Mouse (Mus musculus) liver, embryonic 15.5 days (tissue): ENCODE results near the gene Slc43a1. TPM values are rescaled to one million over a fixed set of nuclear protein-coding genes. Genes with fewer than 3 reads are reported as not detected.

Source experiments
- ATAC-seq: fragments of 200-750 bp; cut with Nextera tagmentation; 2 replicates; pipeline ENCODE4 v1.8.0; 2017; ENCODE audit warnings: moderate number of reproducible peaks, mild to moderate bottlenecking, moderate library complexity; ENCODE audit not compliant: insufficient read depth
- H3K27ac ChIP-seq: fragments of 300-500 bp; sonication (generic); replicated peaks from 2 replicates; pipeline ENCODE4 v1.5.1; 2015; ENCODE audit warnings: mild to moderate bottlenecking, inconsistent platforms
- H3K27me3 ChIP-seq: fragments of 300-500 bp; sonication (generic); 2 replicates; pipeline ENCODE4 v1.6.1; 2015; ENCODE audit warnings: mild to moderate bottlenecking, inconsistent platforms
- H3K36me3 ChIP-seq: fragments of 300-500 bp; sonication (generic); replicated peaks from 2 replicates; pipeline ENCODE4 v1.6.1; 2015; ENCODE audit warnings: moderate library complexity, mild to moderate bottlenecking, inconsistent platforms
- H3K4me1 ChIP-seq: fragments of 300-500 bp; sonication (generic); replicated peaks from 2 replicates; pipeline ENCODE4 v1.6.1; 2015; ENCODE audit warnings: inconsistent platforms
- H3K4me2 ChIP-seq: fragments of 300-500 bp; sonication (generic); 2 replicates; pipeline ENCODE4 v1.6.1; 2015; ENCODE audit warnings: moderate library complexity, mild to moderate bottlenecking, inconsistent platforms
- H3K4me3 ChIP-seq: fragments of 300-500 bp; sonication (generic); replicated peaks from 2 replicates; pipeline ENCODE4 v1.5.1; 2015; ENCODE audit warnings: mild to moderate bottlenecking, inconsistent platforms
- H3K9ac ChIP-seq: fragments of 300-500 bp; sonication (generic); 2 replicates; pipeline ENCODE4 v1.6.1; 2015; ENCODE audit warnings: moderate library complexity, mild to moderate bottlenecking, inconsistent platforms
- H3K9me3 ChIP-seq: fragments of 300-500 bp; sonication (generic); replicated peaks from 2 replicates; pipeline ENCODE4 v1.6.1; 2016; ENCODE audit warnings: inconsistent platforms
- WGBS: fragments of 180-500 bp; shearing (Covaris S2); methylation state at CpG from one replicate; pipeline ENCODE4 v1.1.7; 2015; ENCODE audit warnings: mixed read lengths; ENCODE audit not compliant: insufficient replicate concordance; 5-methylcytosine and 5-hydroxymethylcytosine counted together
- polyA plus RNA-seq: library from polyadenylated mRNA; unstranded; fragments of >200 nt; fragmentation: Nextera tagmentation; extraction: Ambion mirVana; gene quantifications from 2 replicates; pipeline ENCODE4 v1.2.1, GENCODE M21; 2015

Gene Slc43a1
- polyA plus RNA-seq, 1 experiment from 2014 or later, result 190 TPM

DNA sequence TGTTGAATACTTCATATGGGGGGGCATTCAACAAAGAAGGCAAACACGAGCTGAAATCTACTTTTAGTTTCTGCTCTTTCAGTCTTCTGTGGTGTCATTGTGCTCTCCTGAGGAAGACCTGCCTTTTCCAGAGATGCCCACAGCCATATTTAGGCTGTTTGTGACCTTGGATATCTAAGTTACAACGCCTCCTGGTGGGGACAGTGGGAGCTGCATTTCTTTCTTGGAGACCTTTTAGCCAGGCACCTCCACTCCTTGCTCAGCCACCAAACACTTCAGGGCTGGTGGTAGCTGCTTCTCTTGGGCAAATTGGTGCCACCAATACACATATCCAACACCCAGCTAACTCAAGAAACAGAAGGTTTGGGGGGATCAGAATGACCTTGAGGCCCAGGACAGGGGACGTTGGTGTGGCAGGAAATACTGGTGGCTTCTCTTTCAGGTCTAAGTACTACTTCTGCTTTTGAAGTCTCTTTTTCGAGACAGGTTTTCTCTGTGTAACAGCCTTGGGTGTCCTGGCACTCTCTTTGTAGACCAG is 32.0 kb downstream of the Slc43a1 start:
- Histone ChIP-seq H3K27me3 (peaks cover 100% of the 10 kb centered on the region), H3K4me1 (peaks cover 34% of the 10 kb centered on the region), H3K4me2 (no peak overlapping the region), H3K36me3 (no peaks in the 10 kb centered on the region), H3K4me3 (no peak overlapping the region), H3K27ac (no peak overlapping the region), H3K9ac (no peak overlapping the region), H3K9me3 (no peaks in the 10 kb centered on the region)
- WGBS, result 25% methylated on average over 4 of the region's 4 CpGs
- no peak for ATAC-seq

DNA sequence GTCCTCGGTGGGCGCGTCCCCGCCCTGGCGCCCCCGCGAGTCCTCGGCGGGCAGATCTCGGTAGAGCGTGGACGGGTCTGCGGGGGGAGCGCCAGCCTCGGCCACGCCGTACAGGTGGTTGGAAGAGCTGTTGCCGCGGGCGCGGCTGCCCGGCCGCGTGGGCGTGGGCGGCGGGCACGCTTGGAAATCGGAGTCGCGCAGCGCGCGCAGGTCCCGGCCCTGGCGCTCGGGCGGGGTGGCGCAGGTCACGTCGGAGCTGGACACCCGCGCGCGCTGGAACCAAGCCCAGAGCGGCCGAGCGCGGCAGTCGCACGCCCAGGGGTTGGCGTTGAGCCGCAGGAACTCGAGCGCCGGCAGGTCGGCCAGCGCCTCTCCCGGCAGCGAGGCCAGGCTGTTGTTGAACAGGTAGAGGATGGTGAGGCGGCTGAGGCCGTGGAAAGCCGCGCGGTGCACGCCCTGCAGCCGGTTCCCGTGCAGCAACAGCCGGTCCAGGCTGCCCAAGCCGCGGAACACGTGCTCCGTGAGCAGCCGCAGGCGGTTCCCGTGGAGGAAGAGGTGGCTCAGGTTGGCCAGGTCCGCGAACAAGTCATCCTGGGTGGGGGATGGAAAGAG is 33.6 kb downstream of the Slc43a1 start:
- peaks cover 100% of the 10 kb centered on the region for H3K27me3 ChIP-seq
- peaks cover 24% of the 10 kb centered on the region for H3K4me1 ChIP-seq
- H3K4me3 ChIP-seq, result peak overlapping the region; percentile 41
- H3K9me3 ChIP-seq, result no peaks in the 10 kb centered on the region
- no peak overlapping the region for H3K9ac ChIP-seq
- no peak for ATAC-seq
- 1% methylated on average over 78 of the region's 78 CpGs for WGBS
- peak overlapping the region; percentile 63 for H3K4me2 ChIP-seq
- no peaks in the 10 kb centered on the region for H3K36me3 ChIP-seq
- H3K27ac ChIP-seq, result no peak overlapping the region

DNA sequence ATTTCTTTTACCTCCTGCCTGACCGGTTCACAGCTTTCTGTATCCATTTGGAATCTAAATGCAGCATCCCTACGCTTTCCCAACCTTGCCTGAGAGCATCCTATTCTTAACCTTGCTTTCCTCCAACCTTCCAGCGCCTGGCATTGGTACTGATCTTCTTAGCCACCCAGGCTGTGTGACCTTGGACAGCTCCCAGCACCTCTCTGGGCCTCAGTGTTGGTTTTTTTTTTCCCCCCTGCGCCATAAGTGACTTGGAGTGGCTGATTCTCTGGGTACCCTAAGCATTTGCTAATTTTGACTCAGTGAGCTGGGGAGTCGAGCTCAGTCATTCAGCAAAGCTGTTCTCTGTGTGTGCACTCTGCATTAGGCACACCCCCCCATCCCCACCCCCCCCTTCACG is 37.2 kb downstream of the Slc43a1 start:
- Histone ChIP-seq H3K4me1 (peaks cover 12% of the 10 kb centered on the region), H3K27me3 (peaks cover 100% of the 10 kb centered on the region), H3K9me3 (no peaks in the 10 kb centered on the region), H3K27ac (no peak overlapping the region), H3K4me2 (no peak overlapping the region), H3K9ac (no peak overlapping the region), H3K36me3 (no peaks in the 10 kb centered on the region), H3K4me3 (no peak overlapping the region)
- ATAC-seq, result no peak
- 30% methylated on average over 6 of the region's 6 CpGs for WGBS

DNA sequence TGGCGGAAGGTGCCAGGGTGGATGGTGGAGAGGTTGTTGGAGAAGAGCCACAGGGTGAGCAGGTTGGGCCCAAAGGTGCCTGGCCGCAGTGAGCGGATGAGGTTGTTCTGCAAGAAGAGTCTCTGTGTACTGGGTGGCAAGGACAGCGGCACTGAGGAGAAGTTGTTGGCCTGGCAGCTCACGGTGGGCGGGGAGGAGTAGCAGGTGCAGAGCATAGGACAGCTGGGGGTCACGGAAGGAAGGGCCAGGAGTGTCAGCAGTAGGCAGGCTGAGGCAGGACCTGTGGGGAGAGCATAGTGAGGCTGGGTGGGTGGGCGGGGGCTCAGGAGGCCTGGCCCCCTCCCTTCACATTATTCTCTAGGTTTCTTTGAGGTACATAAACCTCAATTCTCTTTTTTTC is 41.9 kb downstream of the Slc43a1 start:
- no peaks in the 10 kb centered on the region for H3K36me3 ChIP-seq
- no peaks in the 10 kb centered on the region for H3K9me3 ChIP-seq
- H3K27me3 ChIP-seq, result peaks cover 100% of the 10 kb centered on the region
- 64% methylated on average over 8 of the region's 8 CpGs for WGBS
- H3K4me2 ChIP-seq, result no peak overlapping the region
- ATAC-seq, result no peak
- H3K4me3 ChIP-seq, result no peak overlapping the region
- no peak overlapping the region for H3K9ac ChIP-seq
- H3K4me1 ChIP-seq, result peaks cover 9% of the 10 kb centered on the region; the same call in 1 of the 2 replicates
- no peak overlapping the region for H3K27ac ChIP-seq

DNA sequence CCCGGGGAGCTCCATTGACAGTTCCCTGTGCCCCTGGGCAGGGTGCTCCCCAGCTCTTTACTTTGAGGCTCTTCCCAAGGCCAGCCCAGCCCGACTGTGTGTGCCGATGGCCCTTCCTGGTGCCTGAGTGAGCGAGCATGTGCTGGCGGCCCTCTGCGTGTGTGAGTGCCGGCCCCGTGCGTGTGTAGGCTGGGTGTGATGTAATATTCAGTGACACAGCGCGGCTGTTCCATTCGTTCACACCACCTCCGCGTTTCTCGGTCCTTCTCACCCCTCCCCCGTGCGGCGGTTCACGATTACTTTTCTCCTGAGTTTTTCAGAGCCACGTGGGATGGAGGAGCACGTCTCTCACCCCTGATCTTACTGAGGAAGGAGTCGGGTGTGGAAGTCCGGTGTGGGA is 44.0 kb downstream of the Slc43a1 start:
- no peak; the same call in 1 of the 2 replicates for ATAC-seq
- Histone ChIP-seq H3K4me1 (peaks cover 25% of the 10 kb centered on the region), H3K4me2 (peak overlapping the region; percentile 37), H3K27me3 (peaks cover 100% of the 10 kb centered on the region), H3K9ac (no peak overlapping the region), H3K9me3 (no peaks in the 10 kb centered on the region), H3K27ac (no peak overlapping the region), H3K4me3 (no peak overlapping the region), H3K36me3 (no peaks in the 10 kb centered on the region)
- 4% methylated on average over 23 of the region's 23 CpGs for WGBS

DNA sequence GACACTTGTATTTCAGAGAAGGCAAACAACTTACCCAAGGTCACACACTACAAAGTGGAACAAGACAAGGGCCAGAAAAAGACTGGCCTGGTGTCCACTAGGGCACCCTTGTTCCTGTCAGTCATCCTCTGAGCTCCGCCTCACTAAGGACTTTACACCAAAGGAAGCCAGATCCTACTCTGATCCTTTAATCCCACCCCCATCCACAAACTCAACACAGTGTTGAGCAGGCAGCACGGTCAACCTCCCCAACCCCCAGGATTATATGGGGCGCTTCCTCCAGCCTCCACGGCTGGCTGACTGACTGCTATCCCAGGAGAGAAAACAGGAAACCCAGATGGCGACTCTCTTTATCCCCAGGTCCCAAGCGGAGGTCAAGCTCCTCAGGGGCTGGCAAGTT is 44.4 kb downstream of the Slc43a1 start:
- Histone ChIP-seq H3K4me3 (no peak overlapping the region), H3K36me3 (no peaks in the 10 kb centered on the region), H3K4me2 (peak overlapping the region; percentile 37), H3K27me3 (peaks cover 100% of the 10 kb centered on the region), H3K9ac (no peak overlapping the region), H3K9me3 (no peaks in the 10 kb centered on the region), H3K4me1 (peaks cover 30% of the 10 kb centered on the region), H3K27ac (no peak overlapping the region)
- 9% methylated on average over 6 of the region's 6 CpGs for WGBS
- ATAC-seq, result no peak

DNA sequence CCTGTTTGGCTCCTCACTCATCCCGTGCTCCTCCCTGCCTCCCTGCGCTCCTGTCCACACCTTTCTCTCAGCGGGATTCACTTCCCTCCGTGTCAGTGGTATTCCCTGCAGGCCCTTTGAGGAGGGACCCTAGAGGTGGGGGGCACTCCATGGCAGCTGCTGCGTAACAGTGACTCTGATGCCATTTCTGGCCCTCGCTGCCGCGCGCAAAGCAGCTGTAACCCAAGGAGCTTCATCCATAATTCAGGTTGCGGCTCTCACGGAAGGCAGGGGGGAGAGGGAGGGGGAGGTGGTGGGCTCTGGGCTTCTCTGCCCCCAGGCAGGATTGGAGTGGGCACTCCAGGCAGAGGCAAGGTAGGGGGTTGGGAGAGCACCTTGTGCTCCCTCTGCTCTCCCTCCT is 44.9 kb downstream of the Slc43a1 start:
- peak overlapping the region; percentile 37; the same call in 1 of the 2 replicates for H3K4me2 ChIP-seq
- peaks cover 100% of the 10 kb centered on the region for H3K27me3 ChIP-seq
- H3K4me3 ChIP-seq, result no peak overlapping the region
- no peaks in the 10 kb centered on the region for H3K36me3 ChIP-seq
- 10% methylated on average over 11 of the region's 11 CpGs for WGBS
- no peak for ATAC-seq
- no peak overlapping the region for H3K9ac ChIP-seq
- H3K4me1 ChIP-seq, result peaks cover 32% of the 10 kb centered on the region
- no peak overlapping the region for H3K27ac ChIP-seq
- no peaks in the 10 kb centered on the region for H3K9me3 ChIP-seq

DNA sequence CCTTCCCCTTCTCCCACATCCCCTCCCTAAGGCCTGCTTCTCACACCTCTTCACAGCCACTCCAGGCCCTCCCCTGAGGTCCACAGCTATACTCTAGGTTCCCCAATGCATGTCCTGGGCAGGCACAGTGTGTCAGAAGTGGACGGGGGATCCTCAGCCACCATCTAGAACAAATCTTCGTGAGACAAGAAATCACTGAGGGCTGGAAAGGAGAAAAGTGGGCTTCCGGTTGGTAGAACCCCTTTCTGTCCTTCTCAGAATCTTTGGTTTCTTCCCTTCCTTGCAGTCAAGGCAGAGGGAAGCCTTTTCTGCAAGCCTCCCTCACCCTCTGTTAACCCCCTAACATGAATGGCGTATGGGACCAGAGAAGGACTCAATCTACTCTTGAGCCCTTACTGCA is 45.3 kb downstream of the Slc43a1 start:
- no peak overlapping the region for H3K4me2 ChIP-seq

DNA sequence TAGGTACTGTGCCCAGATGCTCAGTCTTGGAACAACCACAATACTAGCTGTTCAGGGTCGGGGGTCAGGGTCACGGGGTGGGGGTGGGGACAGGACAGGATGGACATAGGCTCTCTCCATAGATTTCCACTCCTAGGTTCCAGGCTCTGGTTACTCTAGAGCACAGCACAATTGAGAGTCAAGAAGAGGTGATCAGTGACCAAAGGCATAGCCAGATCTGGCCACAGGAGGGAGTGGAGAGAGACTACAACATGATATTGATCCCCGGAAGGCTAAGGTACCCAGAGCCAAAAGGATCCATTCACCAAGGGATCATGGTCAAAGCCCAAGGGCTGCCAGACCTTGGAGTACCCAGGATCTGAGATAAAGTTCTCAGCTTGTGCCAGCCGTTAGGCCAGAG is 46.0 kb downstream of the Slc43a1 start:
- no peaks in the 10 kb centered on the region for H3K36me3 ChIP-seq
- H3K4me2 ChIP-seq, result no peak overlapping the region
- 26% methylated on average over 4 of the region's 4 CpGs for WGBS
- ATAC-seq, result no peak
- H3K4me1 ChIP-seq, result peaks cover 43% of the 10 kb centered on the region
- peaks cover 100% of the 10 kb centered on the region for H3K27me3 ChIP-seq
- H3K27ac ChIP-seq, result no peak overlapping the region
- no peak overlapping the region for H3K4me3 ChIP-seq
- no peaks in the 10 kb centered on the region for H3K9me3 ChIP-seq
- H3K9ac ChIP-seq, result no peak overlapping the region

More for the DNA sequence above, 45.3 kb downstream of the Slc43a1 start:
- Histone ChIP-seq H3K36me3 (no peaks in the 10 kb centered on the region), H3K9me3 (no peaks in the 10 kb centered on the region), H3K4me3 (no peak overlapping the region), H3K9ac (no peak overlapping the region), H3K4me1 (peaks cover 36% of the 10 kb centered on the region), H3K27ac (no peak overlapping the region), H3K27me3 (peaks cover 100% of the 10 kb centered on the region)
- 56% methylated on average over 4 of the region's 4 CpGs for WGBS
- ATAC-seq, result no peak

DNA sequence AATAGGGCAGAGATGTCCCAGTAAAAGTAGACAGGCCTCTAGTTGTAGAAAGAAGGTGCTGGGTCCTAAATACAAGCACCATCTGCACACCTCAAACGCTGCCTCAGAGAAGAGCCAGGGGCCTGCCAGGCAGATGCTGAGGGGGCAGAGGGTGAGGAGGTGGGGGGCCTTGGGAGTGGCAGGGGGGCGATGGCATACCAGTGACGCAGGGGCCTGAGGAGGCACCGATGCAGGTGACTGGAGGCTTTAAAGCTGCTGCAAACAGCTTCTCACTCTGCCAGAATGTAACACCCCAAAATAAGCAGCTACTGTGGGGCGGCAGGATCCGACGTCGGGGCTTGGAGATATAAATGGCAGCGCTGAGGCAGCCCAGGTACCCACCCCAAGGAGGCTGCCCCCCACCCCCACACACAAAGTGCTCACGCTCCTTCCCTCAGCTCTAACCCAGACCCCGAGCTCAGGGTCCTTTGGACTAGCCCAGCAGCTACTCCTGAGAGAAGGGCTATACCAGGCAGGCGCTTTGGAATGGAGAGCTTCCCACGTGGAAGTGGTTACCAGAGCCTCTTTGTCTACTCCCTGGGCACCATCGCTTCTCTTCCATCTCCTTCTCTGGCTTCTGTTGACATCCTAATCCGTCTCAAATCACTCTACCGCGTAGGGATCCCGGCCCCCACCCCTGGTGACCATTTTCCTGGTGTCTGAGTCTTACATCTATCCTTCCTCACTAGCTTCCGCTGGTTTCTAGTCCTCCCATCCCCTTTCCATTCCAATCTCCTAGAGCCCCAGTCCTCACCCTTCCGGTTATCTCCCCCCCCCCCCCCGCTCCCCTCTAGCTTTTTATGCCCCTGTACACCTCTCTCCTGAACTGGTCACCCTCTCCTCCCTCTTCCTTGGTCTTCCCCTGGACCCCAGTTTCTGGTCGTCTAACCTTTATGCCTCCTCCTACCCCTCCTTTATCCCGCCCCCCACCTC is 46.7 kb downstream of the Slc43a1 start:
- no peak overlapping the region for H3K9ac ChIP-seq
- H3K9me3 ChIP-seq, result no peaks in the 10 kb centered on the region
- no peak overlapping the region for H3K4me2 ChIP-seq
- no peaks in the 10 kb centered on the region for H3K36me3 ChIP-seq
- no peak for ATAC-seq
- H3K27ac ChIP-seq, result no peak overlapping the region
- H3K4me1 ChIP-seq, result peaks cover 44% of the 10 kb centered on the region
- peaks cover 100% of the 10 kb centered on the region for H3K27me3 ChIP-seq
- WGBS, result 12% methylated on average over 21 of the region's 23 CpGs
- no peak overlapping the region for H3K4me3 ChIP-seq

DNA sequence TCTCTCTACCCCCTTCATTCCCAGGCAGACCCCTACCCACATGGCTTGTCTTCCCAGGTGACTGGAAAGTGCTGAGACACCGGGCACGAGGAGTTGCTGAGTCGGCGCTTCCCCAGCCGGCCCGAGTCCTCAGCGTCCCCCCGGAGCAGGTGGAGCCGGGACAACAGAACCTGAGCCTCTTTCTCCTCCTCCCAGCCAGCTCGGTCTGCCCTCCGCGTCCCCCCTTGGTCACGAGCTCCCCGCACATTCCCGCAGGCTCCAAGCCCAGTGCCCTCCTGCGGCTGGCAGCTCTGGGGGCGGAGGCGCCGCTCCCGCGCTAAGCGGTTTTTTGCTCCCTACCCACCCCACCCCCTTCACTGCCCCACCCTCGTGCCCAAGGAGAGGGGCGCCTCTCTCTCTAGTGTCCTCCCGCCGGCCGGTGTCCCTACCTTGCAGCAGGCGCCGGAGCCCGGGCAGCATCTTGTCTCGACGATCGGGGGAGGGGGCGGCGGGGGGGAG is 47.6 kb downstream of the Slc43a1 start, which contains the start of gene Rtn4rl2:
Gene Rtn4rl2 (minus strand): TSS at position 477 of the 498 bp plus-strand sequence.
- no peak within 1 kb of the TSS for H3K27ac ChIP-seq
- peak within 1 kb of the TSS; percentile 49 for H3K4me3 ChIP-seq
- H3K9me3 ChIP-seq, result no peaks in the 10 kb centered on the region
- no peak for ATAC-seq
- peak within 1 kb of the TSS; percentile 65 for H3K4me2 ChIP-seq
- peaks cover 44% of the 10 kb centered on the region for H3K4me1 ChIP-seq
- H3K9ac ChIP-seq, result no peak within 1 kb of the TSS
- H3K36me3 ChIP-seq, result no peaks in the 10 kb centered on the region
- 1% methylated on average over 34 of the region's 35 CpGs for WGBS
- peaks cover 100% of the 10 kb centered on the region for H3K27me3 ChIP-seq
